Mouse (Mus musculus): ENCODE measurements at regions not wholly inside any gene's neighbourhood (a gene's known extent, or its start where the extent isn't known, plus 50 kb on each side); places are given as distances from the start of the nearest gene placed in this dataset.

GRCm38 (mm10) chr19:60129635-60130034 lies 96.9 kb downstream of the Fam204a start:
- TF ChIP-seq POLR2A (IDR thresholded peaks at IDR 0.05; ENCODE audit: extremely low read depth, insufficient read depth, low read length) (no peak), CTCF (IDR thresholded peaks at IDR 0.05; ENCODE audit: extremely low read depth, insufficient read depth, low read length) (no peak)
